Mouse (Mus musculus) intestine, embryonic 15.5 days (tissue): ENCODE data around the gene Bhlha15. TPM values are rescaled to one million over a fixed set of nuclear protein-coding genes. Genes with fewer than 3 reads are reported as not detected.

Experiments
- polyA plus RNA-seq: library from polyadenylated mRNA; unstranded; fragments of >200 nt; fragmentation: Nextera tagmentation; extraction: Ambion mirVana; gene quantifications from 2 replicates; pipeline ENCODE4 v1.2.1, GENCODE M21; 2015

The Bhlha15 gene
- polyA plus RNA-seq, 1 experiment from 2014 or later = 7.6 TPM

Other genes starting within 250 kb of the Bhlha15 start
- gene Ccz1, start 175.4 kb upstream of the Bhlha15 start, polyA plus RNA-seq = 69.0 and 75.7 TPM in 2 replicates
- not detected in 2 replicates for gene Ocm, start 163.6 kb upstream of the Bhlha15 start, polyA plus RNA-seq
- gene Lmtk2, start 89.8 kb upstream of the Bhlha15 start, polyA plus RNA-seq = 5.6 and 6.7 TPM in 2 replicates
- 17.3 and 19.9 TPM in 2 replicates for gene Tecpr1, start 33.3 kb downstream of the Bhlha15 start, polyA plus RNA-seq
- 130 and 133 TPM in 2 replicates for gene Bri3, start 54.2 kb downstream of the Bhlha15 start, polyA plus RNA-seq
- 27.4 and 28.6 TPM in 2 replicates for gene Baiap2l1, start 167.8 kb downstream of the Bhlha15 start, polyA plus RNA-seq